Mouse (Mus musculus) heart, postnatal 0 days (tissue): ENCODE results near the gene Itm2c. TPM values are rescaled to one million over a fixed set of nuclear protein-coding genes. Genes with fewer than 3 reads are reported as not detected.
A peak's percentile ranks its signal among the peaks of the same experiment; 100 is the strongest.

ENCODE experiments used
- ATAC-seq: fragments of 200-750 bp; cut with Nextera tagmentation; 2 replicates; pipeline ENCODE4 v1.8.0; 2017; ENCODE audit warnings: low read depth, moderate number of reproducible peaks, moderate library complexity; ENCODE audit not compliant: insufficient read depth
- DNase-seq: peaks from one replicate; pipeline ENCODE4 v3.0.0-alpha.2; 2016; ENCODE audit warnings: low spot score
- H3K27ac ChIP-seq: fragments of 300-500 bp; sonication (generic); 2 replicates; pipeline ENCODE4 v1.5.1; 2014; ENCODE audit warnings: low read depth, mild to moderate bottlenecking
- H3K27me3 ChIP-seq: fragments of 300-500 bp; sonication (generic); 2 replicates; pipeline ENCODE4 v1.6.1; 2014; ENCODE audit warnings: low read length, mixed read lengths; ENCODE audit not compliant: control insufficient read depth, insufficient read depth
- H3K36me3 ChIP-seq: fragments of 300-500 bp; sonication (generic); replicated peaks from 2 replicates; pipeline ENCODE4 v1.6.1; 2014; ENCODE audit warnings: low read length, mixed read lengths; ENCODE audit not compliant: control insufficient read depth, insufficient read depth
- H3K4me1 ChIP-seq: fragments of 300-500 bp; sonication (generic); 2 replicates; pipeline ENCODE4 v1.6.1; 2014; ENCODE audit warnings: antibody characterized with exemption; ENCODE audit not compliant: control insufficient read depth, insufficient read depth
- H3K4me2 ChIP-seq: fragments of 300-500 bp; sonication (generic); 2 replicates; pipeline ENCODE4 v1.6.1; 2014; ENCODE audit warnings: low read depth, mild to moderate bottlenecking, low read length, moderate library complexity
- H3K4me3 ChIP-seq: fragments of 300-500 bp; sonication (generic); 2 replicates; pipeline ENCODE4 v1.5.1; 2014; ENCODE audit warnings: low read depth, low read length
- H3K9ac ChIP-seq: fragments of 300-500 bp; sonication (generic); replicated peaks from 2 replicates; pipeline ENCODE4 v1.6.1; 2014; ENCODE audit warnings: low read depth, low read length, mixed read lengths
- H3K9me3 ChIP-seq: fragments of 300-500 bp; sonication (generic); replicated peaks from 2 replicates; pipeline ENCODE4 v1.6.1; 2016; ENCODE audit warnings: low read length; ENCODE audit not compliant: control insufficient read depth
- CTCF ChIP-seq: IDR thresholded peaks from 2 replicates; pipeline ENCODE4 v1.5.1; 2016; ENCODE audit warnings: antibody characterized with exemption, control low read depth, low read depth
- EP300 ChIP-seq: IDR thresholded peaks from 2 replicates; pipeline ENCODE4 v1.6.1; 2016; ENCODE audit warnings: antibody characterized with exemption, low read depth
- WGBS: fragments of 180-500 bp; shearing (Covaris S2); extraction: QIAGEN DNeasy Blood & Tissue Kit; methylation state at CpG from one replicate; pipeline ENCODE4 v1.1.7; 2014; 5-methylcytosine and 5-hydroxymethylcytosine counted together
- polyA plus RNA-seq: library from polyadenylated mRNA; unstranded; fragments of >200 nt; fragmentation: Nextera tagmentation; extraction: Ambion mirVana; gene quantifications from 2 replicates; pipeline ENCODE4 v1.2.1, GENCODE M21; 2015
- total RNA-seq: library from RNA; depleted of rRNA; stranded (reverse); fragments of >200 nt; gene quantifications from 2 replicates; pipeline ENCODE4 v1.2.3, GENCODE M21; 2014; ENCODE audit warnings: low replicate concordance

Itm2c gene
- total and polyA plus RNA-seq, 2 experiments from 2014 or later: 144 to 180 TPM

GRCm38 (mm10) chr1:85931170-85931569, 37.1 kb downstream of the Itm2c start:
- DNase-seq: no peak
- Histone ChIP-seq H3K27ac (no peak overlapping the region), H3K36me3 (no peaks in the 10 kb centered on the region), H3K4me3 (no peak overlapping the region), H3K9me3 (no peaks in the 10 kb centered on the region), H3K9ac (no peak overlapping the region), H3K27me3 (no peaks in the 10 kb centered on the region), H3K4me2 (no peak overlapping the region), H3K4me1 (peaks cover 15% of the 10 kb centered on the region)
- no peak for ATAC-seq
- 77% methylated on average over 5 of the region's 5 CpGs for WGBS
- TF ChIP-seq CTCF (no peak), EP300 (no peak)

- peaks cover 14% of the 10 kb centered on the region for H3K4me1 ChIP-seq
- H3K9me3 ChIP-seq: no peaks in the 10 kb centered on the region
- peak overlapping the region; percentile 36; the same call in 1 of the 2 replicates for H3K4me2 ChIP-seq
- TF ChIP-seq CTCF: no peak
- TF ChIP-seq EP300: no peak
- no peaks in the 10 kb centered on the region for H3K27me3 ChIP-seq
- H3K4me3 ChIP-seq: no peak overlapping the region
- ATAC-seq (peak; percentile 19; the same call in 1 of the 2 replicates), DNase-seq (no peak)
- H3K27ac ChIP-seq: no peak overlapping the region
- H3K36me3 ChIP-seq: no peaks in the 10 kb centered on the region
- no peak overlapping the region for H3K9ac ChIP-seq
- 26% methylated on average over 7 of the region's 7 CpGs for WGBS
These were observed 39.1 kb downstream of the Itm2c start for GRCm38 (mm10) chr1:85933226-85933625.

GRCm38 (mm10) chr1:85933631-85934465, 39.8 kb downstream of the Itm2c start:
- no peak overlapping the region for H3K4me3 ChIP-seq
- TF ChIP-seq EP300: no peak
- TF ChIP-seq CTCF: no peak
- H3K27ac ChIP-seq: no peak overlapping the region
- no peaks in the 10 kb centered on the region for H3K27me3 ChIP-seq
- peaks cover 10% of the 10 kb centered on the region; the same call in 1 of the 2 replicates for H3K4me1 ChIP-seq
- 19% methylated on average over 11 of the region's 11 CpGs for WGBS
- DNase-seq: peak; percentile 34
- no peak overlapping the region for H3K9ac ChIP-seq
- no peaks in the 10 kb centered on the region for H3K36me3 ChIP-seq
- no peaks in the 10 kb centered on the region for H3K9me3 ChIP-seq
- peak overlapping the region; percentile 36; the same call in 1 of the 2 replicates for H3K4me2 ChIP-seq
- peak; percentile 60 for ATAC-seq

- H3K27me3 ChIP-seq: no peaks in the 10 kb centered on the region
- no peaks in the 10 kb centered on the region for H3K9me3 ChIP-seq
- H3K36me3 ChIP-seq: no peaks in the 10 kb centered on the region
- H3K4me1 ChIP-seq: peaks cover 10% of the 10 kb centered on the region; the same call in 1 of the 2 replicates
- H3K4me2 ChIP-seq: no peak overlapping the region
- no peak for ATAC-seq
- no peak for DNase-seq
- WGBS: 49% methylated on average over 7 of the region's 7 CpGs
- H3K9ac ChIP-seq: no peak overlapping the region
- TF ChIP-seq CTCF: no peak
- no peak for TF ChIP-seq EP300
- no peak overlapping the region for H3K27ac ChIP-seq
- no peak overlapping the region for H3K4me3 ChIP-seq
These were observed 40.5 kb downstream of the Itm2c start for GRCm38 (mm10) chr1:85934560-85934959.

- Histone ChIP-seq H3K9me3 (no peaks in the 10 kb centered on the region), H3K9ac (no peak overlapping the region), H3K4me2 (no peak overlapping the region), H3K4me1 (peaks cover 10% of the 10 kb centered on the region; the same call in 1 of the 2 replicates), H3K4me3 (no peak overlapping the region), H3K27me3 (no peaks in the 10 kb centered on the region), H3K36me3 (no peaks in the 10 kb centered on the region), H3K27ac (no peak overlapping the region)
- DNase-seq (no peak), ATAC-seq (no peak)
- no peak for TF ChIP-seq EP300
- TF ChIP-seq CTCF: peak; percentile 64
- WGBS: 58% methylated on average over 8 of the region's 8 CpGs
These were observed 41.2 kb downstream of the Itm2c start for GRCm38 (mm10) chr1:85935148-85935852.
